Mouse (Mus musculus): ENCODE measurements around the gene Fam19a4.
"Not testable (repeated sequence)": the region's sequence is repeated elsewhere in the genome, so short reads cannot be mapped to it uniquely, and the experiment has no call there.

Fam19a4 gene

GRCm38 (mm10) chr6:96944796-96945195, 115.4 kb downstream of the Fam19a4 start:
- DNase-seq (ENCODE audit: low read depth, low spot score), result no peak

GRCm38 (mm10) chr6:96935776-96936175, 124.4 kb downstream of the Fam19a4 start:
- no peak for DNase-seq (ENCODE audit: low read depth, low spot score)

DNA sequence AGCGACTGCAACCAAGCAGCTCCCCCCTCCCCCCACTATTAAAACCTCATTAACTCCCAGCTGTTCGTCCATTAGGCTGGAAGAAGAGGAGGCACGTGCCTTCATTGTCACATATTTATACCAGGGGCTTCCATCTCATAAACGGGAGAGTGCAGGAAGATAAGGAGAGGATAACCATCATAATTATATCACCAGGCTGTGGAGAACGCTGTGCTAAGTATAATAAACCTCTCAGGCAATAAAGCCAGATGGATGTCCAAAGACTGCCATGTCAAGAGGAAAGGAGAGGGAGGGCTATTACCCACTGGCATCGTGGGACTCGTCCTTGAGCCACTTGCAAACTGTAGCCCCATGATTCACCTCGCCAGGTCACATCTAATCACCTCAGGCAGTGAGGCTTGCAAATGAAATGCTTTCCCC, 151.1 kb downstream of the Fam19a4 start:
- no peak for DNase-seq (ENCODE audit: low read depth, low spot score)

DNA sequence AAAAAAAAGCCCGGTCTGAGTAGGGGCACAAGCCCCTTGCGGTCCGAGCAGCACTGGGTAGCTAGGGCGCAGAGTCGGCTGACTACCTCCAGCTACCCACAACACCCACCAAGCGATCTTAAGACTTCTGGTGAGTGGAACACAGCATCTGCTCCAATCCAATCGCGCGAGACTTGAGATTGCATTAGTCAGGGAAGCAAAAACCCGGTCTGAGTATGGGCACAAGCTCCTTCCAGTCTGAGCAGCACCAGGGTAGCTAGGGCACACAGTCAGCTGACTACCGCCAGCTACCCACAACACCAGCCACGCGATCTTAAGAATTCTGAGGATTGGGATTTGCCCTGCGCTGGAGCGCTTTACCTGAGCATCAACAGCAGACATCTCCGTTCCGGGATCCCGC, 183.1 kb downstream of the Fam19a4 start:
- not testable (repeated sequence) for DNase-seq (ENCODE audit: low read depth, low spot score)

DNA sequence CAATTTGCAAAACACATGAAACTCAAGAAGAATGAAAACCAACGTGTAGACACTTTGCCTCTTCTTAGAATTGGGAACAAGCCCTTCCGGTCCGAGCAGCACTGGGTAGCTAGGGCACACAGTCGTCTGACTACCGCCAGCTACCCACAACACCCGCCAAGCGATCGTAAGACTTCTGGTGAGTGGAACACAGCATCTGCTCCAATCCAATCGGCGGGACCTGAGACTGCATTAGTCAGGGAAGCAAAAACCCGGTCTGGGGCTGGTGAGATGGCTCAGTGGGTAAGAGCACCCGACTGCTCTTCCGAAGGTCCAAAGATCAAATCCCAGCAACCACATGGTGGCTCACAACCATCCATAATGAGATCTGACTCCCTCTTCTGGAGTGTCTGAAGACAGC, 183.6 kb downstream of the Fam19a4 start:
- not testable (repeated sequence) for DNase-seq (ENCODE audit: low read depth, low spot score)

DNA sequence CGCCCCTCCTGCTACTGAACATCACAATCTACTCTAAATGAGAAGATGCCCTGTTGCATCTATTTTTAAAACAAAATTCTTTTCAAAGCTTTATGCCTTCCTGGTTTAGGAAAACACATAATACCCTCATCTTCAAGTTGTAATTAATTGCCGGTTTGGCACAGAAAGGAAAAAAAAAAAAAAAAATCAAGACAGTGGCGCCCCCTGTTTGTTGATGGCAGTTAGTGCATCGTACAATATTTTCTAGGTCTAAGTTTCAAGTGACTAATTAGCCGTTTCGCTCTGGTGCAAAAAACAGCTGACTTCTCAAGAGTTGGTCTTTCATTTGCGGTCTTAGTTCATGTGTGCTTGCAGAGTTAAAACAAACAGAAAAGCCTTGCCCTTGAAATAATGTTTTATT, 207.1 kb downstream of the Fam19a4 start:
- no peak for DNase-seq (ENCODE audit: low read depth, low spot score)

- no peak for DNase-seq (ENCODE audit: low read depth, low spot score)
Measured at GRCm38 (mm10) chr6:96843944-96844343, 216.3 kb downstream of the Fam19a4 start.

DNA sequence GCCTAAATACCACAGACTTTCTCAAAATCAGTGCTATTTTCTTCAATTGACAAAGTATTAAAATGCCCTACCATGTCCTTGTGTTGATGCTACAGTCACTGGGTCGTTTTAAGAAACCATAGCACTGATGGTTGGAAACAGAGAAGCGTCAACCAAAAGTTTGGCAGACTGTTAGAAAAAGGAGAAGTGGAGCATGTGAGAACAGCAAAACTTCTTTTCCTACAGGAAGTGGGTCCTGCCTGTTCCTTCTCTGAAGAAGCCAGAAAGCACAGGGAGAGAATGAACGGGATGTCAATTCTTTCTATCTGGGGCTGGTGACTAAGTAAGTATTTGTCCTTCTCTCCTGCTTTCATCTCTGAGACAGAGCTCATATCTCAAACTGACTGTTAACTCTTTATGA, 219.6 kb downstream of the Fam19a4 start:
- DNase-seq (ENCODE audit: low read depth, low spot score), result no peak

DNA sequence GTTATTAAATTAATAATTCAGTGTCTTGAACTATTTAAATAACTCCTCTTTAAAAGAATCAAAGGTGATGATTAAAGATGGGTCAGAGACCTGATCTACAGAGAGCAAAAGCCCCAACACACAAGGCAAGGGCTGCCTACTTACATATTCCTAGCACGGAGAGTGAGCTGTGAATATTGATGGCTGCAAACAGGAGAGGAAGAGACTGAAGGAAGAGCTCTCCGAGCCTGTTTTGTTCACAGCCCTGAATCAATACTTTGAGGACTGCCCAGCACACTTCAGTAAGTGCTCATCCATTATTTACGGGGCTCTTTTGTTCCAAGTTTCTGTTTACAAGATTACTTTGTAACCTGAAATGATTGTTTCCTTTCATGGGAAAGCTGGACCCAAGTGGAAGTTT, 233.6 kb downstream of the Fam19a4 start:
- DNase-seq (ENCODE audit: low read depth, low spot score), result no peak

DNA sequence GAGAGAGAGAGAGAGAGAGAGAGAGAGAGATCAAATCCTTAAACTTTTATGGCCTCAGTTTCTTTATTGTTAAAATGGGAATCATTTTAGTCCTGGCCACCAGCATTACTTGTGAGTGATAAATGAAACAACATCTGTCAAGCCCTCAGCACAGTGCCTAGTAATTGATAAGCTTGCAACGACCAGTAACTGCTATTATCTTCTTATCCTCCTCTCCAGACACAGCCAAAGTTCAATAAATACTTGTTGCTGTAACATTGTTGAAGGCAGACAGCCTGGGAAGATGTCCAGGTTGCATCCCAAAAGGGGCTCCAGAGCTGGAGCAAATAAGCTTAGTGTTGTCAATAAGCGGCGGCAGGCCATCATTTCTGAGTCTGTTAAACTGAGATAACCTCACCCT, 257.2 kb downstream of the Fam19a4 start:
- no peak for DNase-seq (ENCODE audit: low read depth, low spot score)

DNA sequence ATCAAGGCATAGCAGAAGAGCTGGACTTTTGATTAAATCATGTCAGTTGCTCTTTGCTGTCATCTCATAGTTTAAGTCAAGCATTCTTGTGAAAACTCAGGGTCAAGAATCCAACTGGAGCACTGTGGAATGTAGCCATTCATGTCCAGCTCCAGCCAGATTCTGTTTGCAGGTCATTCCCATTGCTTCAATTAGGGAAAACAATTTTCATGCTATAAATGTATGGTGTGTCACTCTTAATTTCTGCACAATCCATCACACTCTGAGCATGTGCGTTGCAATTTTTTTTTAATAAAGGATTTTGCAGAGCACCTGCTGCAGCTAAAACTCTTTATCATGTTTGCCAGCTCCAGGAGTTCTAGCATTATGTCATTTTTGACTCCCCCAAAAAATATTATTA, 261.5 kb downstream of the Fam19a4 start:
- DNase-seq (ENCODE audit: low read depth, low spot score), result no peak

DNA sequence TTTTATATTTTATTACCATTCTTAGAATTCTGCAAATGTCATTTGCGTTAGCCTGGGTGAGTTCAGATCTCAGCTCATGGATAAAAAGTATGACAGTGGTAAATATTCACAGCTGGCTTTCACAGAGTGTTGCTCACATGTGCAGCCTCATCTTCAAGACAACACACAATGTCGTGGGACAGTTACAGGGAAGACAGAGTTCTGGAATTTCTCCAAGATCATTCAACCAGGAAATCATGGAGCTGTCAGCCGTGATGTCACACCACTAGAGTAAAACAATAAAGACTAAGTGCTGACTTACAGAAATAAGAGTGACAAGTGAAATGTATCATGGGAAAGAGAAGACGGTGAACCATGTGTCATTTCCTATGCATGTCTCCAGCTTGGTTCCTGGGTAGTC, 262.8 kb downstream of the Fam19a4 start:
- DNase-seq (ENCODE audit: low read depth, low spot score), result no peak
